Mouse (Mus musculus) G1E (cell line): Measurements from ENCODE around the gene Sgca.

Source experiments
- CTCF ChIP-seq: IDR thresholded peaks from 2 replicates; pipeline ENCODE4 v1.5.1; 2012; ENCODE audit warnings: low read depth, low read length, inconsistent platforms, mixed read lengths
- GATA1 ChIP-seq: IDR thresholded peaks from 2 replicates; pipeline ENCODE4 v1.6.1; 2012; ENCODE audit warnings: borderline replicate concordance, low read length, inconsistent platforms, mixed read lengths

GRCm38 (mm10) chr11:94929599-94929998 lies 46.5 kb downstream of the Sgca start:
- TF ChIP-seq CTCF (no peak), GATA1 (no peak)
